Mouse (Mus musculus): ENCODE data around the gene Anks6. TPM values are rescaled to one million over a fixed set of nuclear protein-coding genes. Genes with fewer than 3 reads are reported as not detected.

Gene Anks6
- polyA plus RNA-seq, 1 experiment from 2014 or later = 5.1 TPM

GRCm38 (mm10) chr4:47050642-47051381 lies 6.4 kb downstream of the Anks6 start:
- Histone ChIP-seq H3K9ac (ENCODE audit: low read depth, low read length) (no peak overlapping the region), H3K4me3 (ENCODE audit: low read depth, low read length) (no peak overlapping the region), H3K27me3 (ENCODE audit: control insufficient read depth, insufficient read depth, low read depth, low read length) (no peaks in the 10 kb centered on the region), H3K36me3 (ENCODE audit: control insufficient read depth, insufficient read depth, low read length) (no peaks in the 10 kb centered on the region), H3K27ac (ENCODE audit: low read length) (no peak overlapping the region; the same call in 1 of the 2 replicates), H3K4me1 (ENCODE audit: control insufficient read depth, insufficient read depth, low read length) (peaks cover 7% of the 10 kb centered on the region; the same call in 1 of the 2 replicates), H3K4me2 (ENCODE audit: low read length) (no peak overlapping the region), H3K9me3 (replicated peaks; ENCODE audit: control insufficient read depth, low read length, poor library complexity, severe bottlenecking) (no peaks in the 10 kb centered on the region)
- WGBS = 29% methylated on average over 10 of the region's 10 CpGs
- peak; percentile 1; the same call in 1 of the 2 replicates for ATAC-seq

GRCm38 (mm10) chr4:47050167-47050566 lies 7.1 kb downstream of the Anks6 start:
- peak; percentile 57 for ATAC-seq
- Histone ChIP-seq H3K9ac (ENCODE audit: low read depth, low read length) (no peak overlapping the region), H3K9me3 (replicated peaks; ENCODE audit: control insufficient read depth, low read length, poor library complexity, severe bottlenecking) (no peaks in the 10 kb centered on the region), H3K4me3 (ENCODE audit: low read depth, low read length) (no peak overlapping the region), H3K27me3 (ENCODE audit: control insufficient read depth, insufficient read depth, low read depth, low read length) (no peaks in the 10 kb centered on the region), H3K4me1 (ENCODE audit: control insufficient read depth, insufficient read depth, low read length) (peaks cover 5% of the 10 kb centered on the region; the same call in 1 of the 2 replicates), H3K27ac (ENCODE audit: low read length) (no peak overlapping the region; the same call in 1 of the 2 replicates), H3K36me3 (ENCODE audit: control insufficient read depth, insufficient read depth, low read length) (no peaks in the 10 kb centered on the region), H3K4me2 (ENCODE audit: low read length) (no peak overlapping the region)
- 0% methylated on average over 1 of the region's 1 CpGs for WGBS

- Histone ChIP-seq H3K27me3 (ENCODE audit: control insufficient read depth, insufficient read depth, low read depth, low read length) (no peaks in the 10 kb centered on the region), H3K36me3 (ENCODE audit: control insufficient read depth, insufficient read depth, low read length) (no peaks in the 10 kb centered on the region), H3K4me2 (ENCODE audit: low read length) (no peak overlapping the region), H3K9me3 (replicated peaks; ENCODE audit: control insufficient read depth, low read length, poor library complexity, severe bottlenecking) (no peaks in the 10 kb centered on the region), H3K4me1 (ENCODE audit: control insufficient read depth, insufficient read depth, low read length) (peaks cover 5% of the 10 kb centered on the region; the same call in 1 of the 2 replicates), H3K9ac (ENCODE audit: low read depth, low read length) (no peak overlapping the region), H3K4me3 (ENCODE audit: low read depth, low read length) (no peak overlapping the region), H3K27ac (ENCODE audit: low read length) (no peak overlapping the region)
- no peak for ATAC-seq
- WGBS = 88% methylated on average over 16 of the region's 16 CpGs
These were observed 8.0 kb downstream of the Anks6 start for GRCm38 (mm10) chr4:47049216-47049615.

GRCm38 (mm10) chr4:47047765-47048164 lies 9.5 kb downstream of the Anks6 start:
- no peaks in the 10 kb centered on the region for H3K9me3 ChIP-seq (replicated peaks; ENCODE audit: control insufficient read depth, low read length, poor library complexity, severe bottlenecking)
- no peak for ATAC-seq
- H3K27ac ChIP-seq (ENCODE audit: low read length) = no peak overlapping the region
- H3K36me3 ChIP-seq (ENCODE audit: control insufficient read depth, insufficient read depth, low read length) = no peaks in the 10 kb centered on the region
- H3K4me3 ChIP-seq (ENCODE audit: low read depth, low read length) = no peak overlapping the region
- H3K27me3 ChIP-seq (ENCODE audit: control insufficient read depth, insufficient read depth, low read depth, low read length) = no peaks in the 10 kb centered on the region
- no peak overlapping the region for H3K9ac ChIP-seq (ENCODE audit: low read depth, low read length)
- H3K4me1 ChIP-seq (ENCODE audit: control insufficient read depth, insufficient read depth, low read length) = peaks cover 5% of the 10 kb centered on the region; the same call in 1 of the 2 replicates
- 83% methylated on average over 4 of the region's 4 CpGs for WGBS
- no peak overlapping the region for H3K4me2 ChIP-seq (ENCODE audit: low read length)

- peaks cover 5% of the 10 kb centered on the region; the same call in 1 of the 2 replicates for H3K4me1 ChIP-seq (ENCODE audit: control insufficient read depth, insufficient read depth, low read length)
- H3K4me2 ChIP-seq (ENCODE audit: low read length) = no peak overlapping the region
- no peak for ATAC-seq
- no peak overlapping the region for H3K27ac ChIP-seq (ENCODE audit: low read length)
- H3K9ac ChIP-seq (ENCODE audit: low read depth, low read length) = no peak overlapping the region
- no peak overlapping the region for H3K4me3 ChIP-seq (ENCODE audit: low read depth, low read length)
- 0 out of 2 replicates have a peak, but pooled peaks cover 2% of the 10 kb centered on the region for H3K36me3 ChIP-seq (ENCODE audit: control insufficient read depth, insufficient read depth, low read length)
- H3K27me3 ChIP-seq (ENCODE audit: control insufficient read depth, insufficient read depth, low read depth, low read length) = no peaks in the 10 kb centered on the region
- no peaks in the 10 kb centered on the region for H3K9me3 ChIP-seq (replicated peaks; ENCODE audit: control insufficient read depth, low read length, poor library complexity, severe bottlenecking)
- WGBS = 88% methylated on average over 6 of the region's 6 CpGs
These were observed 10.3 kb downstream of the Anks6 start for GRCm38 (mm10) chr4:47046974-47047373.

GRCm38 (mm10) chr4:47043866-47044265 lies 13.4 kb downstream of the Anks6 start:
- ATAC-seq = no peak
- 91% methylated on average over 9 of the region's 9 CpGs for whole genome bisulfite sequencing
- Histone ChIP-seq H3K9ac (ENCODE audit: low read depth, low read length) (no peak overlapping the region), H3K9me3 (replicated peaks; ENCODE audit: control insufficient read depth, low read length, poor library complexity, severe bottlenecking) (no peaks in the 10 kb centered on the region), H3K4me1 (ENCODE audit: control insufficient read depth, insufficient read depth, low read length) (no peaks in the 10 kb centered on the region), H3K27ac (ENCODE audit: low read length) (no peak overlapping the region), H3K4me3 (ENCODE audit: low read depth, low read length) (no peak overlapping the region), H3K36me3 (ENCODE audit: control insufficient read depth, insufficient read depth, low read length) (peaks cover 12% of the 10 kb centered on the region), H3K27me3 (ENCODE audit: control insufficient read depth, insufficient read depth, low read depth, low read length) (no peaks in the 10 kb centered on the region), H3K4me2 (ENCODE audit: low read length) (no peak overlapping the region)

- WGBS = 94% methylated on average over 10 of the region's 10 CpGs
- Histone ChIP-seq H3K27me3 (ENCODE audit: control insufficient read depth, insufficient read depth, low read depth, low read length) (no peaks in the 10 kb centered on the region), H3K4me1 (ENCODE audit: control insufficient read depth, insufficient read depth, low read length) (peaks cover 12% of the 10 kb centered on the region; the same call in 1 of the 2 replicates), H3K27ac (ENCODE audit: low read length) (no peak overlapping the region), H3K36me3 (ENCODE audit: control insufficient read depth, insufficient read depth, low read length) (peaks cover 15% of the 10 kb centered on the region), H3K9me3 (replicated peaks; ENCODE audit: control insufficient read depth, low read length, poor library complexity, severe bottlenecking) (no peaks in the 10 kb centered on the region), H3K4me2 (ENCODE audit: low read length) (no peak overlapping the region), H3K4me3 (ENCODE audit: low read depth, low read length) (no peak overlapping the region), H3K9ac (ENCODE audit: low read depth, low read length) (no peak overlapping the region)
- ATAC-seq = no peak
These were observed 17.6 kb downstream of the Anks6 start for GRCm38 (mm10) chr4:47039586-47039985.

- ATAC-seq = peak; percentile 77
- WGBS = 13% methylated on average over 5 of the region's 5 CpGs
These were observed 19.9 kb downstream of the Anks6 start for GRCm38 (mm10) chr4:47037321-47037657.

More at GRCm38 (mm10) chr4:47037321-47037657, 19.9 kb downstream of the Anks6 start:
- no peak overlapping the region for H3K9ac ChIP-seq (ENCODE audit: low read depth, low read length)
- no peak overlapping the region for H3K4me2 ChIP-seq (ENCODE audit: low read length)
- H3K27ac ChIP-seq (ENCODE audit: low read length) = no peak overlapping the region
- no peak overlapping the region for H3K4me3 ChIP-seq (ENCODE audit: low read depth, low read length)
- H3K36me3 ChIP-seq (ENCODE audit: control insufficient read depth, insufficient read depth, low read length) = peaks cover 19% of the 10 kb centered on the region
- no peaks in the 10 kb centered on the region for H3K9me3 ChIP-seq (replicated peaks; ENCODE audit: control insufficient read depth, low read length, poor library complexity, severe bottlenecking)
- H3K4me1 ChIP-seq (ENCODE audit: control insufficient read depth, insufficient read depth, low read length) = peaks cover 12% of the 10 kb centered on the region; the same call in 1 of the 2 replicates
- H3K27me3 ChIP-seq (ENCODE audit: control insufficient read depth, insufficient read depth, low read depth, low read length) = no peaks in the 10 kb centered on the region

Measured in midbrain, embryonic 16.5 days (tissue).